Mouse (Mus musculus) stomach, adult 2 months (tissue): ENCODE results near the gene Rab5c. TPM values are rescaled to one million over a fixed set of nuclear protein-coding genes. Genes with fewer than 3 reads are reported as not detected.

Experiments used
- polyA plus RNA-seq: library from polyadenylated mRNA; depleted of rRNA; stranded (reverse); fragments of >200 nt; gene quantifications from 2 replicates; pipeline ENCODE4 v1.2.3, GENCODE M21; 2012; rRNA removed

The Rab5c gene
- 128 and 132 TPM in 2 replicates for polyA plus RNA-seq

DNA sequence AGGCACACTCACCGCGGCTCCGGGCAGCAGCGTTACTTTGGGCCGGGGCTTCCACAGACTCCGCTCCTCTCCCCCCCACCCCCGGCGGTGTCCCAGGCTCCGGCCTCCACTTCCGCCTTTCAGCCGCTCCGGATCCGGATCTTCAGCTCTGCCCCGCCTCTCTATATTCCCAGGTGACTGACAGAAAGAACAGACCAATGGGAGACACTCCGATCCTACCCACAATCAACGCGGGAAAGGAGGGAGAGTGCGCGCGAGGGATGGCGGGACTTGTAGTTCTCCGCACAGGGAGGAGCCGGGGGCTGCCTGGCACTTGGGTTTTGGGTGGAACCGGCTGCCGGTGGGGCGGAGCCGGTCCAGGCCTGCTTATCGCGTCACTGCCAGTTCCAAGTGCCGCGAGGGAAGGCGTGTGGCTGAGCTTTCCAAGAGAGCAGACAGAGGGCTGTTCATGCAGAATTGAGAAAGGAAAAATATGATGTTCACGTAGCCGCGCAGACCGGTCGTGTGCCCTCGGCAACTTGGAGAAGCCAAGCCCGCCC is at the start of gene Rab5c:
Rab5c (minus strand) TSS at position 150 of the 539 bp plus-strand sequence.

DNA sequence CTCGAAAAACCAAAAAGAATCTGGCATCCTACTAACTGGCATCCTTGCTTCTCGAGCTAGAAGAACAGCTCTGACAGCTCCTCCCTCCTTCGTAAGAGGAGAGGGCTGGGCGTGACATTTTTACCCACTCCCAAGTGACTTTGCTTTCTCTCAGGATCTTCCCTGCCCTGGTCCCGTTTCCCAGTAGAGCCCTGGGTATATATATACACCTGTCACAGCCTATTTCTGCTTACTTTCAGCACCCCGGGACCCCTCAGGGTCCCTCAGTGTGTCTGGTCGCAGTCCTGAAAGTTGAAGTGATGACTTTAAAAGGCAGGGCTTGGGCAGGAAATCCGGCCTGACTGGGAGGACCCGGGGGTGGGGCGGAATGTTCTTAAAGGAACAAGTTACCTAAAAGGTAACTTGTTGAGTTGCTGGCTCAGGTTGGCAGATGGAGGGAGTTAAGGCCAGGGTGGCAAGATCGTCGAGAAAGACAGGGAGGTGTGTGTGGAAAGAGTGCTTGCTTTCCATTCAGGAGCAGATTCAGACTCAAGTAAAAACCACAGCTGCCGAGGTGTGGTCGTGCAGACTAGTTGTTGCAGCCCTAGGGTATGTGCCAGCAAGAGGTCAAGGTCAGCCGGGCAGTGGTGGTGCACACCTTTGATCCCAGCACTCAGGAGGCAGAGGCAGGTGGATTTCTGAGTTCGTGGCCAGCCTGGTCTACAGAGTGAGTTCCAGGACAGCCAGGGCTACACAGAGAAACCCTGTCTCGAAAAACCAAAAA is 32.8 kb upstream of the Rab5c start, which contains the start of gene Ghdc:
Ghdc (minus strand) TSS at position 312 of the 763 bp plus-strand sequence.

DNA sequence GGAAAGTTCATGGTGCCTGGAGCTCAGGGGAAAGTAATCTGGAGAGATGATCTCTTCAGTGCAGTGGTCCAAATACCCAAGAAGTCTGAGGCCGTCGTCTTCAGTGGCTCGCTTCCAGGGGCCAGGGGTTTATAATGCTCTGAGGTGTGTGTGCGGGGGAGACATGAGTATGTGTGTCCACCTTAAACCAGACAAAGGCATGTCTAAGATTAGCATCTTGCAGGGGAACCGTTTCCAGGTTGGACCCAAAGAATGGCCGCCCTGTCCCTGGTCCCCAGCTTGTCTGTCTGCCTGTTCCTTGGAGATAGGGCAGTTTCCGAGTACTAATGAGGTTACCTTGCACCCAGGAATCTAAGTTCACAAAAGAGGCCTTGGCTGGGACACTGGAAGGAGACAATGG is 24.8 kb upstream of the Rab5c start, which contains the start of gene Hcrt:
Hcrt (minus strand) TSS at position 101 of the 400 bp plus-strand sequence.

DNA sequence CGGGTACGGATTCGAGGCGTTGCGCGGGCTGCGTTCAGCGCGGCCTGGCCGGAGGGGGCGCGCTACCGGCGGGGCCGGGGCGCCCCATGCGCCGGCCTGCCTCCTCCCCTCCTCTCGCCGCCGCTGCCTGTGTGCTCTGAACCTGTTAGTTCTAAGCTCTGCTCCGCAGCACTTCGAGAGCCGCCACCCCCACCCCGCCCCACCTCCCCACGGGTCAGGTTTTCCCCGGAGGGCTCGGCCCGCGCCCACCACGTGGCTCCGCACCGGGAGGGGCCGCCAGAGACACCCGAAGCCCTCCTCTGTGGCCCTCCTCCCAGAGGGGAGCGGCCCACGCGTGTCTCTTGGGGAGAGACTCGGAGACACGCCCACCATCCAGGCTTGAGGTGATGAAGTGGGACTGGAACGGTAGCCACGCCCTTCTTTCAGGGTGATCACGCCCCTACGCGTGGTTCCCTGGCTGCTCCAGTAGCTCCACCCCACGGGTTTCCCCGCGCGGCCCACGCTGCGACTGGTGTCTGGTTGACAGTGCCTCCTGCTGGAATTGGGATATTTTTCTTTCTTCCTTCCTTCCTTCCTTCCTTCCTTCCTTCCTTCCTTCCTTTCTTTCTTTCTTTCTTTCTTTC is 21.7 kb upstream of the Rab5c start, which contains the start of gene Kcnh4:
Kcnh4 (minus strand) TSS at position 332 of the 623 bp plus-strand sequence.

DNA sequence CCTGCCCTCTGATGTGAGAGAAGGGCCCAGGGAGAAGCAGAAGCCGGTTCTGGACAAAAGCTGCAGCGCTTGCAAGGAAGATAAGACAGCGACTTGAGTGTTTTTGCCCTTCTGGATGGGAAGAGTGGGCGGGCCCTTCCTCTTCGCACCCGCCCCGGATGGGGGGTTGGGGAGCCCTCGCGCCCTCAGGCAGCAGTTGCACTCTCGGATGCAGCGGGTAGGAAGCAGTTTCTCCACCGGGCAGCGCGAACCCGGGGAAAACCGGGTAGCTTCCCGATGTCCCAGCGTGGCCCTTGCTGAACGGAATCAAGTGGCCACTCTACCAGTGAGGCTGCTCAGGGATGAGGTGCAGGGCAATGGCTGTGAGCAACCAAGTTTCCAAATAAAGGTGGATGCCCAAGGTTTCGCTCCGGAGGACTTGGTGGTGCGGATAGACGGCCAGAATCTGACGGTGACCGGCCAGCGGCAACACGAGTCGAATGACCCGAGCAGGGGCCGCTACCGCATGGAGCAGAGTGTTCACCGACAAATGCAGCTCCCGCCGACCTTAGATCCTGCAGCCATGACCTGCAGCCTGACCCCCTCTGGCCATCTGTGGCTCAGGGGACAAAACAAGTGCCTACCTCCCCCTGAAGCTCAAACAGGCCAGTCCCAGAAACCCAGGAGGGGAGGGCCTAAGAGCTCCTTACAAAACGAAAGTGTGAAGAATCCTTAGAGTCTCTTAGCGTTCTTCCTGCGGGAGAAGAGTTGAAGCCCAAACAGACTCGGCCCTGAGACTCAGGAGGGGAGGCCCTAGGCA is 24.1 kb downstream of the Rab5c start, which contains the start of gene Hspb9:
Hspb9 (plus strand) TSS at position 116 of the 799 bp plus-strand sequence.

DNA sequence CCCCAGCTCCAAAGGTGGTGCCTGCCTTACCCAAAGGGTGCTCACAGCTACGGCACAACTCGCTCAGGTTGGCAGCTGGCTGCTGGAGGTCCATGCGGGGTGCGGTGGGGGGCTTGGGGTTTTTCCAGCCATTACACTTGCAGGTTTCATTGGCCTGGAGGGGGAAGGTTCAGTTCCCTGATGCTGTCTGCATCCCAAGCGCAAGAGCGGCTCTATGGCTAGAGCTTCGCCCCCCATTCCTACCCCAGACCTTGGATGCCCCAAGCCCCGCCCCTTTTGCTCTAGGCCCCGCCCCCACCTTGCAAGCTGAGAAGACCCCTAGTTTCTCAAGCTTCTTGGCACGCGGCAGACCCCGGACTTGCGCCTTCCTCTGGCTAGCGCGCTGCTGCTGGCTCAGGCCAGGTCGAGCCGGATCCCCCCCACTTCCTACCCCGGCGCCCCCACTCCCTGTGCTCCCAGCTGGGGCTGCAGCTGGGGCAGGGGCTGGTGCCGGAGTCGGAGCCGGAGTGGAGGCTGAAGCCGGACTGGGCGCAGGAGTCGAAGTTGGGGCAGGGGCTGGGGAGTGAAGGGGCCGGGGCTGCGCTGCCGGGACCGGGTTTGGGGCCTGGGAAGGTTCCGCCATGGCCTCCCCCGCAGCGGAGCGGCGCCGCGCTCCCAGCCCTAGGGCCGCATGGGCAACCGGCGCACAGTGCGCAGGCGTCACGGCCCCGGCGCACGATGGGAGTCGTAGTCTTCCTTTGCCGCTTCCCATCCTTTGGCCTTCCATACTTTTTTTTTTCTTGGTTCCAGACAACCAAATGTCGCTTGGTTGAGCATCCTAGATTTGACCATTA is 26.0 kb downstream of the Rab5c start, which contains the start of gene Kat2a:
Kat2a (minus strand) TSS at position 683 of the 833 bp plus-strand sequence.

DNA sequence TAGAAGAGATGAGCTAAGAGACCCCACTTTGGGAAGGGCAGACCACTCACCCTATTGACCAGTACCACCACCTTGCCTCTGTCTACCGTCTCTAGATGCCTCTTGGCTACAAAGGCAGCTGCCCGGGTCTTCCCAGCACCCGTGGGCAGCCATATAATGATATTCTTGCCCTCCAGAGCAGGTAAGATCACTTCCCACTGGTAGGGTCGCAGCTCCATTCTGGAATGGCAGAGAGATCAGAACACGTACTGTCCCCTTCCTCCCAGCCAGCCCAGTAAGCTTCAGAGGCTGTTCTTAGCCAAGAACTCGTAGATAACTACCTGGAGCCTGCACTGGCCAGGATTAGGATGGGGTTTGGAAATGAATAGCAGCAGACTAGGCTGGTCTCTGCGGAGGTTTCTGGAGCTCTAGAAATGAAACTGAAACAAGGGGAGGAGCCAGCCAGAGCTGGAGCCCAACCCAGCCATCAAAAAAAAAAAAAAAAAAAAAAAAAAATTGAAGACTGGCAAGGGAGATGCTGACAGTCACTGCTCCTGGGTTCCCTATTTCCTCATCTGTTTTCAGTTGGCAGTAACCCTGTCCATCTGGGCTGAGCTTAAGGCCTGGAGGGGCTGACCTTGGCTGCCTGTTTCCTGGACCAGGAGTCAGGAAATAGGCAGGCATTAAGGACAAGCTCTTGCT is 34.0 kb downstream of the Rab5c start, which contains the start of gene Dhx58:
Dhx58 (minus strand) TSS at position 421 of the 681 bp plus-strand sequence.

DNA sequence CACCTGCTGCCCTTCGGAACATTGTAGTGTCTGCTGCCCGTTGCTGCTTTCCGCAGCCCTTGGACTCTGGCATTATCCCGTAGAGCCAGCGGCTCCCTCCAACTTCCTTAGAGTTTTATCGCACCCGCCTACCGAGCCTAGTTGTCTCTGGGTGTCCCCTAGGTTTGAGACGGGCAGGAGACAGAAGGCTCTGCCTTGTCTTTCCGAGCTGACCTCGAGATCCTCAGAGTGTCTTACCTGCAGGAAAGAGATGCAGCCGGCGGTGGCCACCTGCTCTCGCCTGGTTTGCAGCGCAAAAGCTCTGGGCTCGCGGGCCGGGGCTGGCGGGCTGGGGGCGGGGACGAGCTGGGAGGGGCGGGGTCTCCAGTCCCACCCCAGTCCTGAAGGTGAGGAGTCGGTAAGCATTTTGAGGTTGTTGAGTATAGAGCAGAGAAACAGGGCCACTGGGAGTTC is 45.8 kb downstream of the Rab5c start, which contains the start of gene Zfp385c:
Zfp385c (minus strand) TSS at position 292 of the 453 bp plus-strand sequence.

Other genes with a start within 250 kb of the Rab5c start
- 17.6 and 20.0 TPM in 2 replicates for gene Acly, start 210.2 kb downstream of the Rab5c start, polyA plus RNA-seq
- 0.19 and 0.40 TPM in 2 replicates for gene Ttc25, start 192.6 kb downstream of the Rab5c start, polyA plus RNA-seq
- gene Cnp, start 163.3 kb downstream of the Rab5c start, polyA plus RNA-seq, result 9.3 and 11.7 TPM in 2 replicates
- 45.0 and 47.0 TPM in 2 replicates for gene Nkiras2, start 119.0 kb downstream of the Rab5c start, polyA plus RNA-seq
- gene Dnajc7, start 118.0 kb downstream of the Rab5c start, polyA plus RNA-seq, result 3.6 and 5.6 TPM in 2 replicates
- 2.3 TPM in 2 replicates for gene Zfp385c, start 45.8 kb downstream of the Rab5c start, polyA plus RNA-seq
- 2.0 and 5.4 TPM in 2 replicates for gene Dhx58, start 33.9 kb downstream of the Rab5c start, polyA plus RNA-seq
- gene Kat2a, start 25.8 kb downstream of the Rab5c start, polyA plus RNA-seq, result 20.3 and 20.9 TPM in 2 replicates
- not detected in 2 replicates for gene Hspb9, start 24.4 kb downstream of the Rab5c start, polyA plus RNA-seq
- not detected in 2 replicates for gene Kcnh4, start 21.7 kb upstream of the Rab5c start, polyA plus RNA-seq
- gene Hcrt, start 24.7 kb upstream of the Rab5c start, polyA plus RNA-seq, result not detected in 2 replicates
- 5.9 and 6.6 TPM in 2 replicates for gene Ghdc, start 32.7 kb upstream of the Rab5c start, polyA plus RNA-seq
- gene Stat5b, start 112.5 kb upstream of the Rab5c start, polyA plus RNA-seq, result 7.1 and 7.4 TPM in 2 replicates
- 12.2 and 12.6 TPM in 2 replicates for gene Stat5a, start 121.1 kb upstream of the Rab5c start, polyA plus RNA-seq
- 31.8 and 35.5 TPM in 2 replicates for gene Stat3, start 201.3 kb upstream of the Rab5c start, polyA plus RNA-seq
- 51.6 and 78.4 TPM in 2 replicates for gene Cavin1, start 232.7 kb upstream of the Rab5c start, polyA plus RNA-seq